Mouse (Mus musculus): ENCODE results near the gene Aamdc. TPM values are rescaled to one million over a fixed set of nuclear protein-coding genes. Genes with fewer than 3 reads are reported as not detected.

Gene Aamdc
- total RNA-seq, 2 experiments from 2014 or later, result 97.6 to 118 TPM

DNA sequence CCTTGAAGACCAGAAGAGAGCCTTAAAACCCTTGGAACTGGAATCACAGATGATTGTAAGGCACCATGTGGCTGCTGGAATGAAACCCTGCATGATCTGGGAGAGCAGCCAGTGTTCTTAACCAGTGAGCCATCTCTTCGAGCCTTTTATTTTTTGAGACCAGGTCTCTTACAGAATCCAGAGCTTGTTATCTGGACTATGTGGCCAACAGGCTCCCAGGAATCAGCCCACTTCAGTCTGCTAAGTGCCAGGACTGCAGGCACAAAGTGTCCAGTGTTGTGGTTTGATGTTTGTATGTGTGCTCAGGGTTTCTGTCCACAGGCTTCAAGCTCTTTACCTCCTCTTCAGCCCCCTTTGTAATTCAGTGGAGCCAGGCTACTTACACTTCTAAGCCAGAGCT, 64.5 kb downstream of the Aamdc start:
- DNase-seq, result no peak

DNA sequence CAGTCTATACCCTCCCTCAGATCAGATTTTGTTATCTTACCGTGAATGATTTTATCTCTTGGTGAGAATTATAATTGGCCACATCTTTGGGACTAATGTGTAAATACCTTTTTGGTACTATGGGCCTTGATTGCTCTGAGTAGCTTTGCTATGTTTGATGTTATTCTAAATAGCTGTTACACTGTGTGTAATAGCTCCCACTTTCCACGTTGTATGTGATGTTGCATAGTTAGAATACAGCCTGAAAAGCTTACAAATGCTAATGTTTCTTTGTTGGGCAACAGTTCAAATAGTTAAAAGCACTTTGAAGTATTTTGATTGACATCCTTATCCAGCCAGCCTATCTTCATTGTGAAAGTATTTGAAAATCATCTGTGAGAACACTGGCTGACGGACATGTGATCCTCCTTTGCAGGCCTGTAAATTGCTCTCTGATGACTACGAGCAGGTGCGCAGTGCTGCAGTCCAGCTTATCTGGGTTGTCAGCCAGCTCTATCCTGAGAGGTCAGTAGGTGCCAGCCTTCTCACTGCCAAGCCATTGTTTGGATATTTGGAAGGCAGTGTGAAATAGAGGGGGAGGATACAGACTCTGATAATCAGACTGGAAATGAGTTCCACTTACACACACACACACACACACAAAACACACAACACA, 78.6 kb downstream of the Aamdc start:
- peak; percentile 37 for DNase-seq

Other genes with a start within 250 kb of the Aamdc start
- 1 to 10 TPM in 1 of 2 experiments, under 1 TPM in 1; 1.00 to 1.2 TPM for gene Usp35, start 247.5 kb downstream of the Aamdc start, total RNA-seq (2021)
- 1 to 10 TPM; 2.9 to 3.8 TPM for gene Kctd21, start 247.2 kb downstream of the Aamdc start, total RNA-seq (2021)
- gene Alg8, start 207.9 kb downstream of the Aamdc start, total RNA-seq (2021), result 1 to 10 TPM; 3.2 to 4.1 TPM
- 100 to 1,000 TPM; 322 to 325 TPM for gene Ndufc2, start 179.5 kb downstream of the Aamdc start, total RNA-seq (2021)
- gene Thrsp, start 161.8 kb downstream of the Aamdc start, total RNA-seq (2021), result 10 to 100 TPM; 22.2 to 31.3 TPM
- gene Kctd14, start 128.2 kb downstream of the Aamdc start, total RNA-seq (2021), result under 1 TPM in 1 of 2 experiments, not detected in 1; 0.28 TPM
- gene Ints4, start 98.5 kb downstream of the Aamdc start, total RNA-seq (2021), result 10 to 100 TPM; 22.7 to 22.8 TPM
- gene Rsf1, start 392 bp upstream of the Aamdc start, total RNA-seq (2021), result 10 to 100 TPM; 10.6 to 10.9 TPM
- 10 to 100 TPM; 27.3 to 28.9 TPM for gene Clns1a, start 117.1 kb upstream of the Aamdc start, total RNA-seq (2021)
- 1 to 10 TPM in 1 of 2 experiments, under 1 TPM in 1; 0.82 to 1.2 TPM for gene Aqp11, start 158.8 kb upstream of the Aamdc start, total RNA-seq (2021)
- 10 to 100 TPM; 20.3 to 27.7 TPM for gene Pak1, start 209.0 kb upstream of the Aamdc start, total RNA-seq (2021)

Measured in gastrocnemius, postnatal 25 days (tissue).